Mouse (Mus musculus) heart, adult 2 months (tissue): ENCODE measurements around the gene Fndc7. TPM values are rescaled to one million over a fixed set of nuclear protein-coding genes. Genes with fewer than 3 reads are reported as not detected.
A peak's percentile ranks its signal among the peaks of the same experiment; 100 is the strongest.

Experiments used
- DNase-seq, 2 experiments: peaks; one replicate each; pipeline ENCODE4 v3.0.0; 2021
- H3K27ac ChIP-seq: fragments of 200-600 bp; 2 replicates; pipeline ENCODE4 v1.8.1; 2022
- H3K27me3 ChIP-seq: fragments of 200-500 bp; 2 replicates; pipeline ENCODE4 v1.6.1; 2012; ENCODE audit warnings: mild to moderate bottlenecking, low read length, inconsistent platforms, mixed read lengths; ENCODE audit not compliant: control insufficient read depth, insufficient read depth
- H3K36me3 ChIP-seq: fragments of 200-500 bp; 2 replicates; pipeline ENCODE4 v1.6.1; 2012; ENCODE audit warnings: low read length, inconsistent platforms; ENCODE audit not compliant: control insufficient read depth, insufficient read depth
- H3K4me1 ChIP-seq: fragments of 200-500 bp; 2 replicates; pipeline ENCODE4 v1.6.1; 2011; ENCODE audit warnings: low read length; ENCODE audit not compliant: control insufficient read depth, insufficient read depth
- H3K4me3 ChIP-seq: fragments of 200-600 bp; 2 replicates; pipeline ENCODE4 v1.8.1; 2022
- H3K79me2 ChIP-seq: fragments of 200-500 bp; replicated peaks from 2 replicates; pipeline ENCODE4 v1.6.1; 2012; ENCODE audit warnings: mild to moderate bottlenecking, inconsistent platforms, low read length, moderate library complexity, mixed read lengths; ENCODE audit not compliant: control insufficient read depth, insufficient read depth
- H3K9ac ChIP-seq: fragments of 200-500 bp; 2 replicates; pipeline ENCODE4 v1.6.1; 2012; ENCODE audit warnings: low read depth, mild to moderate bottlenecking, control low read depth, inconsistent platforms, low read length, mixed read lengths
- CTCF ChIP-seq: fragments of 200-600 bp; IDR thresholded peaks from 2 replicates; pipeline ENCODE4 v1.8.1; 2022; ENCODE audit warnings: antibody characterized with exemption, mild to moderate bottlenecking, moderate library complexity
- EP300 ChIP-seq: fragments of 200-500 bp; IDR thresholded peaks from 2 replicates; pipeline ENCODE4 v1.6.1; 2011; ENCODE audit warnings: low read depth, low read length, control low read depth; ENCODE audit not compliant: insufficient read depth
- POLR2A ChIP-seq: fragments of 200-500 bp; IDR thresholded peaks from 2 replicates; pipeline ENCODE4 v1.6.1; 2011; ENCODE audit warnings: mild to moderate bottlenecking, low read depth, low read length, control low read depth; ENCODE audit not compliant: insufficient read depth
- WGBS: fragments of 180-500 bp; shearing (Covaris S2); methylation state at CpG from one replicate; pipeline ENCODE4 v1.1.7; 2018; 5-methylcytosine and 5-hydroxymethylcytosine counted together
- intact Hi-C: fragments of 180-260 bp; cut with DNase I; formaldehyde crosslinking; loops from one replicate; pipeline ENCODE4 v1.15.1; 2025
- polyA plus RNA-seq: library from polyadenylated mRNA; depleted of rRNA; stranded (reverse); fragments of >200 nt; gene quantifications from 2 replicates; pipeline ENCODE4 v1.2.3, GENCODE M21; 2012
- total RNA-seq, 2 experiments: library from RNA; stranded (reverse); gene quantifications; 2 replicates each; pipeline ENCODE4 v1.2.3; 2021

Gene Fndc7
- total and polyA plus RNA-seq, 3 experiments = 0.08 to 0.27 (median 0.16) TPM

DNA sequence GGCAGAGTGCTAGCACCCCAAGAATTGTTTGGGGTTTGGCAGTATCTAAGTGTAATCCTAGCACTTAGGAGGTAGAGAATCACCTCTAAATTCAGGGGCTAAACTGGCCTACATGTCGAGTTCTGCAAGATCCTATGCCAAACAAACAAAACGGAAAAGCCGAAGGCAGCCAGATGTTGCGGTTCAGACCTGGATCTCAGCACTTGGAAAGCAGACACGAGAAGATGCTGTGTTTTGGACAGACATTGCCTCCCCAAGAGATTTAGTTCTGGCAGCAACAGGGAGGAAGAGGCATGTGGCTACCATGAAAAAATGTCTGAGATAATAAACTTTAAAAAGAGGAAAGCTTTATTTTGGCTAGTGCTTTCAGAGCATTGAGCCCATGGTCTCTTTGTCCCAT, 10.9 kb upstream of the Fndc7 start:
- TF ChIP-seq CTCF (no peak), EP300 (no peak), POLR2A (no peak)
- peak in 1 of 2 experiments; percentile 27 for DNase-seq
- Histone ChIP-seq H3K4me1 (peaks cover 4% of the 10 kb centered on the region; the same call in 1 of the 2 replicates), H3K9ac (no peak overlapping the region), H3K36me3 (peaks cover 7% of the 10 kb centered on the region), H3K27me3 (no peaks in the 10 kb centered on the region), H3K27ac (no peak overlapping the region; the same call in 1 of the 2 replicates), H3K4me3 (no peak overlapping the region), H3K79me2 (no peaks in the 10 kb centered on the region)
- WGBS = 68% methylated on average over 5 of the region's 5 CpGs
- intact Hi-C loops = no loop called here

DNA sequence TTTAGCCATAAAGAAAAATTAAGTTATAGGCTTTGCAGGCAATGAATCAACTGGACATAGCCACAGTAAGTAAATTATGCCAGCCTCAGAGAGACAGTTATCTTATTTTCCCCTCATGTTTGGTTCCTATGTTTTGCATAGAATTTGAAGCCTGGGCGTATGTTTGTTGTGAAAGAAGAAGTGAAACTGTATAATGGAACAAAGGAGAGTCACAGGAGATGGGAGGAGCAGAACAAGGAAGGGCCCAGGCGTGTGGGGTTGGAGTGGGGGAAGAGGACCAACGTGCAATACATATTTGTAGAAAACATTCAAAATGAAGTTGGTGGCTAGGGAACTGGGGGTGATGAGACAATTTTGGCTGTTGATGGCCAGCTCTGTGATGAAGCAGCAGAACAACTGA, 10.3 kb upstream of the Fndc7 start:
- Histone ChIP-seq H3K27me3 (no peaks in the 10 kb centered on the region), H3K79me2 (no peaks in the 10 kb centered on the region), H3K4me3 (no peak overlapping the region), H3K4me1 (peaks cover 4% of the 10 kb centered on the region; the same call in 1 of the 2 replicates), H3K36me3 (peaks cover 4% of the 10 kb centered on the region), H3K27ac (peak overlapping the region; percentile 7; the same call in 1 of the 2 replicates), H3K9ac (no peak overlapping the region)
- TF ChIP-seq CTCF = no peak
- TF ChIP-seq POLR2A = no peak
- 0 out of 2 replicates have a peak, but pooled peaks have one; percentile 9 for TF ChIP-seq EP300
- DNase-seq = peak in 1 of 2 experiments; percentile 40
- WGBS = 78% methylated on average over 3 of the region's 3 CpGs
- intact Hi-C loops = no loop called here

DNA sequence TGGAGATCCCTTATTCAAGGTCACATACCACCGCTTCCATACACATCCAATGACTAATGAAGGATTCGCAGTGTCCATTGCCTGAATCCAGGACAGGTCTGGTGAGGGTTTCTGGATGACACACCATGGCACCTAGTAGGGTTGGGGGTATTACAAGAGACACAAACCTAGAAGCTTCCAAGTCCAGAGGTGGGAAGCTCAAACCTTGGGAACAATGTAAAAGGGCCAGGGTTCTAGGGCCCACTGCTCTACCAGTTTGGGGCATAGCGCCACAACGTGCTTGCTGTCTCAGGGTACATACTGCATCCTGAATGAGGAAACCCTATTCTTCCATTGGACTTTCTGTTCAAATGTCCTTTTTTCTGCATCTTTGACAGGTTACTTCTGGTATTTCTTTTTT, 8.8 kb upstream of the Fndc7 start:
- DNase-seq = no peak
- intact Hi-C loops = no loop called here
- Histone ChIP-seq H3K79me2 (no peaks in the 10 kb centered on the region), H3K27me3 (no peaks in the 10 kb centered on the region), H3K9ac (no peak overlapping the region), H3K4me3 (no peak overlapping the region), H3K36me3 (peaks cover 2% of the 10 kb centered on the region), H3K4me1 (peaks cover 4% of the 10 kb centered on the region; the same call in 1 of the 2 replicates), H3K27ac (no peak overlapping the region)
- 95% methylated on average over 4 of the region's 4 CpGs for WGBS
- no peak for TF ChIP-seq POLR2A
- TF ChIP-seq CTCF = no peak
- no peak for TF ChIP-seq EP300

DNA sequence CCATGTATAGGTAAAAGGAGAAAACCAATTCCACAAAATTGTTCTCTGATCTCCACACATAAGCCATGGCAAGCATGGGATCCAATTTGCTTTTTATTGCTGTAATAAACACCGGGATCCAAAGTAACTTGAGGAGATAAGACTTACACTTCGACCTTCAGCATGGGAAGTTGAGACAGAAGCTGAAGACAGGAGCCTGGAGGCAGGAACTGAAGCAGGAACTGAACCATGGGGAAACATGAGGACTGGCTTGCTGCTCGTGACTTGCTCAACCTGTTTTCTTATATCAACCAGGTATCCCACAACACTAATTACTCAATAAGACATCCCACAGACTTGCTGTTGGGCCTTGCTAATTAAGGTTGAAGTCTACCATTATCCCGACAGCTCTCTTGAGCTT, 3.1 kb upstream of the Fndc7 start:
- no peaks in the 10 kb centered on the region for H3K36me3 ChIP-seq
- no peaks in the 10 kb centered on the region for H3K4me1 ChIP-seq
- no peaks in the 10 kb centered on the region for H3K79me2 ChIP-seq
- intact Hi-C loops = no loop called here
- no peak overlapping the region for H3K9ac ChIP-seq
- no peak overlapping the region for H3K27ac ChIP-seq
- no peaks in the 10 kb centered on the region for H3K27me3 ChIP-seq
- TF ChIP-seq CTCF (no peak), POLR2A (no peak), EP300 (no peak)
- H3K4me3 ChIP-seq = no peak overlapping the region
- DNase-seq = no peak
- 57% methylated on average over 4 of the region's 4 CpGs for WGBS

DNA sequence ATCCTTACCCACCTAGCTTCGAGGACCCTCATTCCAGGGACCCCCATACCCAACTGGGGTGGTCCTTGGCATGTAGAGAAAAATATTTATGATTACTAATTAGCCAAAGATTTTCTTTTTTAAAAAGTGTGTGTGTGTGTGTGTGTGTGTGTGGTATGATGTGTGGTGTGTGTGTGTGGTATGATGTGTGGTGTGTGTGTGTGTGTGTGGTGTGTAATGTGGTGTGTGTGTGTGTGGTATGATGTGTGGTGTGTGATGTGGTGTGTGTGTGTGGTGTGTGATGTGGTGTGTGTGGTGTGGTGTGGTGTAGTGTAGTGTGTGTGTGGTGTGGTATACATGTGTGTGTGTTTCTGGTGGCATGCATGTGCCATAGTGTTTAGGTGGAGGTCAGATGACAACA, 2.3 kb upstream of the Fndc7 start:
- Histone ChIP-seq H3K9ac (no peak overlapping the region), H3K79me2 (no peaks in the 10 kb centered on the region), H3K27ac (no peak overlapping the region), H3K4me1 (no peaks in the 10 kb centered on the region), H3K36me3 (no peaks in the 10 kb centered on the region), H3K27me3 (no peaks in the 10 kb centered on the region), H3K4me3 (no peak overlapping the region)
- no peak for DNase-seq
- intact Hi-C loops = no loop called here
- TF ChIP-seq EP300 = no peak
- TF ChIP-seq CTCF = no peak
- no peak for TF ChIP-seq POLR2A
- 67% methylated on average over 1 of the region's 1 CpGs for WGBS

DNA sequence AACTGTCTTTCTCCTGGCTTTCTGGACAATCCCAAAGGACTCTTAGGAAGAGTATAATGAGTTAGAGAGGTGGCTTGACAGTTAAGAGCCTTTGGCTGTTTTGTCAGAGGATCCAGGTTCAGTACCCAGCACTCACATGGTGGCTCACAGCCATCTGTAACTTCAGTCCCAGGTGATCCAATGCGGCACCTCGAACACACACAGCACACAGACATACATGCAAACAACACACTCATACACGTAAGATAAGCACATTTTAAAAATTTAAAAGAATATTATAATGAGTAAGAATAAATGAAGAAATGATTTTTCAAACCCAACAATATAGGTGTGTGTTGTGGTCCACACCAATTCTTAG, 2.2 kb downstream of the Fndc7 start:
- no peaks in the 10 kb centered on the region for H3K36me3 ChIP-seq
- no peaks in the 10 kb centered on the region for H3K27me3 ChIP-seq
- H3K4me1 ChIP-seq = peaks cover 3% of the 10 kb centered on the region
- no peak overlapping the region for H3K27ac ChIP-seq
- no peaks in the 10 kb centered on the region for H3K79me2 ChIP-seq
- intact Hi-C loops = no loop called here
- no peak overlapping the region for H3K9ac ChIP-seq
- WGBS = 95% methylated on average over 3 of the region's 3 CpGs
- no peak overlapping the region for H3K4me3 ChIP-seq
- TF ChIP-seq POLR2A (no peak), EP300 (no peak), CTCF (no peak)
- DNase-seq = no peak
